Mouse (Mus musculus): ENCODE measurements around the gene Iqub. TPM values are rescaled to one million over a fixed set of nuclear protein-coding genes. Genes with fewer than 3 reads are reported as not detected.
A peak's percentile ranks its signal among the peaks of the same experiment; 100 is the strongest.

The Iqub gene
- total and polyA plus RNA-seq, 3 experiments = 0.08 to 0.52 (median 0.47) TPM

DNA sequence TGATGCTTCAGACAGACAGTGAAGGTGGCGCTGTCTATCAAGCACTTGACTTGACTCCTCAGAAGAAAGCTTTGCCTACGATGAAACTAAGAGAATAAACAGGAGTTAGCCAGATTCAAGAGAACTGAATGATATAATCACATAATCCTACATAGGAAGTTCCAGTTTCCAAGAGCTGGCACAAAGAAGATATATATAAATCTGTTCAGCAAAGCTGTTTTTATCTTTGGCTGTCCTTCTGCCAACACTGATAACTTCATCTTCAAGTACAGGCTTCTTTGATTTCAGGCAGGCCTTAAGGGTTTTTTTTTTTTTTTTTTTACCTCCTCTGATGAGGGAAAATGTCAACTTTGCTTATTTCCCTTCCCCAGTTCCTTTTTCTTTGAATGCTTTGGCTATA, 44.7 kb downstream of the Iqub start:
- H3K36me3 ChIP-seq (ENCODE audit: control insufficient read depth, insufficient read depth, low read length) = no peaks in the 10 kb centered on the region
- intact Hi-C loops (cut with DNase I) = no loop called here
- H3K4me3 ChIP-seq = no peak overlapping the region
- no peaks in the 10 kb centered on the region for H3K4me1 ChIP-seq (ENCODE audit: control insufficient read depth, insufficient read depth, low read length)
- no peak for DNase-seq
- H3K9ac ChIP-seq (ENCODE audit: low read depth, low read length) = no peak overlapping the region
- no peaks in the 10 kb centered on the region for H3K27me3 ChIP-seq (ENCODE audit: control insufficient read depth, insufficient read depth, low read length)
- WGBS = 80% methylated on average over 2 of the region's 2 CpGs
- no peak for TF ChIP-seq POLR2A (IDR thresholded peaks at IDR 0.05; ENCODE audit: insufficient read depth, low read depth, low read length)
- no peak for TF ChIP-seq CTCF (IDR thresholded peaks at IDR 0.05)
- TF ChIP-seq EP300 (IDR thresholded peaks at IDR 0.05; ENCODE audit: insufficient read depth, low read depth, low read length) = no peak
- H3K27ac ChIP-seq = no peak overlapping the region
- no peaks in the 10 kb centered on the region for H3K79me2 ChIP-seq (replicated peaks; ENCODE audit: control insufficient read depth, insufficient read depth, low read length)

DNA sequence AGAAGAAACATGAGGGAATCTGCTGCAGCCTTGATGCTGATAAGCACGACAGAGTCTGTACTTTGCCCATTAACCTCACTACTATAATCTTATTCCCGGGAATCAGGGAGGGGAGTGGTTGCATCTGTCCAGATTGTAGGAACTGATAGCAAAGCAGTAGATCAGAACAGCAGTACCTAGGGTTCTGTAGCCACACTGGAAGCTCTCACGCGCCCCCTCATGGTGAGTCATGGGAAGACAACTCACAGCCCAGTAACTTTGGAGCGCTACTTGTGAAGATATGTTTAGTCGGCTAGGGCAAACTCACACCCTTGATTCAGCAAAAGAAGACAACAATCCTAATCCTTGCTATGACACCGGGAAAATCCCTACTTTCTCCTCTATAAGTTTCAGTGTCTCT, 58.8 kb downstream of the Iqub start:
- WGBS = 41% methylated on average over 7 of the region's 7 CpGs
- DNase-seq = peak; percentile 3 to 30
- TF ChIP-seq EP300 (IDR thresholded peaks at IDR 0.05; ENCODE audit: insufficient read depth, low read depth, low read length) (no peak), CTCF (IDR thresholded peaks at IDR 0.05) (peak; percentile 72)
- no peak overlapping the region for H3K27ac ChIP-seq
- H3K4me3 ChIP-seq = no peak overlapping the region
- no peak overlapping the region for H3K9ac ChIP-seq (ENCODE audit: low read depth, low read length)
- no peaks in the 10 kb centered on the region for H3K27me3 ChIP-seq (ENCODE audit: control insufficient read depth, insufficient read depth, low read length)
- no peaks in the 10 kb centered on the region for H3K79me2 ChIP-seq (replicated peaks; ENCODE audit: control insufficient read depth, insufficient read depth, low read length)
- intact Hi-C loops (cut with DNase I) = no loop called here
- no peaks in the 10 kb centered on the region for H3K36me3 ChIP-seq (ENCODE audit: control insufficient read depth, insufficient read depth, low read length)
- H3K4me1 ChIP-seq (ENCODE audit: control insufficient read depth, insufficient read depth, low read length) = no peaks in the 10 kb centered on the region

DNA sequence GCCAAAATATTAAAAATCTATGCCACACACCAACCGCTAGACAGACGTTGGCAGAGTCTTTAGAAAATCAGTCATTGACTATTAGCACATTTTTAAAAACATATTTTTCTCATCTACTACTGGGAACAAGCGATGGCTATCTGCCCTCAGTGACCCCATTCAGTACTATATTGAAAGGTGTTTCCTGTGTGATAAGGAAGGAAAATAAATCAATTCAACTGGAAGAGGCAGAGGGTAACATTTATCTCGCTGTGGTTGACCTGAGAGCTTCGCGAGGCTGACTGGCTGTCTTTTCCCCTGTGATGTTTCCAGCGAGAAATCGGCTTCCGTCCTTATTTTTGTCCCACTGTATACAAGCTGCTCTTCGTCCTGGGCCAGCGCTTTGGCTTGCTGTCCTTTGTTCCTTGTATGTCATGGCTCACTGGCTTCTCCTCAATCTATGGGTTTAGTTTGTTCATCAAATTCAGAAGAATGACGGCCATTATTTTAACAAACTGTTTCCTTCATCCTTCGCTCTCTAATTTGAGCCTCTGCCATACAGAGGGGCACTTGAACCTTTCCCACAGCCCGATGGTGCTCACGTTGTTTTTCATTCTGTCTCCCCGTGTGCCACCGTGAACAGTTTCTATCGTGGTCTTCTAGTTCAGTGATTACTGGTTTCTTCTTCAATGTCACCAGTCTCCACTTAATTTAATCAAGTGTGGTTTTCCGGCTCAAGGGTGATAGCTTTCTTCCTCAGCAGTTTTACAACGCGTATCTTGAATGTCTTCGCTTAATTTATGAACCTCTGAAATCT, 63.6 kb downstream of the Iqub start:
- no peak for DNase-seq
- Histone ChIP-seq H3K27ac (no peak overlapping the region), H3K27me3 (ENCODE audit: control insufficient read depth, insufficient read depth, low read length) (no peaks in the 10 kb centered on the region), H3K9ac (ENCODE audit: low read depth, low read length) (no peak overlapping the region), H3K79me2 (replicated peaks; ENCODE audit: control insufficient read depth, insufficient read depth, low read length) (no peaks in the 10 kb centered on the region), H3K36me3 (ENCODE audit: control insufficient read depth, insufficient read depth, low read length) (no peaks in the 10 kb centered on the region), H3K4me1 (ENCODE audit: control insufficient read depth, insufficient read depth, low read length) (no peaks in the 10 kb centered on the region), H3K4me3 (no peak overlapping the region)
- 50% methylated on average over 22 of the region's 22 CpGs for WGBS
- TF ChIP-seq CTCF (IDR thresholded peaks at IDR 0.05) = no peak
- no peak for TF ChIP-seq POLR2A (IDR thresholded peaks at IDR 0.05; ENCODE audit: insufficient read depth, low read depth, low read length)
- TF ChIP-seq EP300 (IDR thresholded peaks at IDR 0.05; ENCODE audit: insufficient read depth, low read depth, low read length) = no peak
- intact Hi-C loops (cut with DNase I) = no loop called here

GRCm38 (mm10) chr6:24450241-24450640, 64.6 kb downstream of the Iqub start:
- Histone ChIP-seq H3K4me1 (ENCODE audit: control insufficient read depth, insufficient read depth, low read length) (no peaks in the 10 kb centered on the region), H3K9ac (ENCODE audit: low read depth, low read length) (no peak overlapping the region), H3K27me3 (ENCODE audit: control insufficient read depth, insufficient read depth, low read length) (no peaks in the 10 kb centered on the region), H3K36me3 (ENCODE audit: control insufficient read depth, insufficient read depth, low read length) (no peaks in the 10 kb centered on the region), H3K79me2 (replicated peaks; ENCODE audit: control insufficient read depth, insufficient read depth, low read length) (no peaks in the 10 kb centered on the region), H3K4me3 (no peak overlapping the region), H3K27ac (no peak overlapping the region)
- WGBS = 93% methylated on average over 6 of the region's 6 CpGs
- TF ChIP-seq CTCF (IDR thresholded peaks at IDR 0.05) (no peak), EP300 (IDR thresholded peaks at IDR 0.05; ENCODE audit: insufficient read depth, low read depth, low read length) (no peak)
- no peak for DNase-seq
- intact Hi-C loops (cut with DNase I) = no loop called here

DNA sequence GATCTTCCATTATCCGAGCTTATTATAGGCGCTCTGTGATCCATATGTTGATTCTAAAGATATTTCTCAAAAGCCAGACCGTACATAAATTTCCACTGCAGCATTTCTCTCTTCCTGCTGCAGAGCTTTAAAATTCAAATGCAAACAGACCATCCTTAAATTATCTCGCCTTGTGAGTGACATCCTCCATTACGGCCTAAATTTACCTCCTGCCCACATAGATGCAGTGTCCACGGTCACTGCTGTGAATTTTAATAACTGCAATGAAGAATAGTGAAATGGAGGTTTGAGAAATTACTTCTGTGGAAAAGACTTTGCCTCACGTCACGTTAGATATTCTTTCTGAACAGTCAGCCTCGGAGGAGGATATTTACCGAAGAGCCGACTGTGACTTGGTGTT, 98.8 kb downstream of the Iqub start:
- TF ChIP-seq EP300 (IDR thresholded peaks at IDR 0.05; ENCODE audit: insufficient read depth, low read depth, low read length) (no peak), POLR2A (IDR thresholded peaks at IDR 0.05; ENCODE audit: insufficient read depth, low read depth, low read length) (no peak), CTCF (IDR thresholded peaks at IDR 0.05) (no peak)
- WGBS = 82% methylated on average over 11 of the region's 11 CpGs
- Histone ChIP-seq H3K36me3 (ENCODE audit: control insufficient read depth, insufficient read depth, low read length) (no peaks in the 10 kb centered on the region), H3K27ac (no peak overlapping the region), H3K79me2 (replicated peaks; ENCODE audit: control insufficient read depth, insufficient read depth, low read length) (no peaks in the 10 kb centered on the region), H3K27me3 (ENCODE audit: control insufficient read depth, insufficient read depth, low read length) (no peaks in the 10 kb centered on the region), H3K4me3 (no peak overlapping the region), H3K9ac (ENCODE audit: low read depth, low read length) (no peak overlapping the region), H3K4me1 (ENCODE audit: control insufficient read depth, insufficient read depth, low read length) (no peaks in the 10 kb centered on the region)
- intact Hi-C loops (cut with DNase I) = no loop called here
- DNase-seq = no peak

DNA sequence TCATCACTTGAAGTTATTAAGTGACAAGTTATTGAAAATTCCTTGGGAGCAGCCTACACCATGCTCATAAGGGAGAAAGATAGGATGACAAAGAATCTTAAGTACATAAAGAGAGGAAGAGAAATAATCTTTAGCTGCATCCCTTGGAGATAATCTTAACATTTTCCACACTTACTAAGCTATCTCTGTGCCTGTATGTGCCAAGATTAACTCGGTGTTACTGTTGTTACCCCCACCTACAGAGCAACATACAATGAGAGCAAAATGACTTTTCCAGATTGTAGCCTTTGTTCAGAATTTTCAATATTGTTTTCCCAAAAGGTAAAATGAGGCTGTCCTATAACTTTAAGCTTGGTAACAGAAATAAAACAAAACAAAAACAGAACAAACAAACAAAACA, 99.4 kb downstream of the Iqub start:
- intact Hi-C loops (cut with DNase I) = no loop called here
- Histone ChIP-seq H3K4me3 (no peak overlapping the region), H3K9ac (ENCODE audit: low read depth, low read length) (no peak overlapping the region), H3K79me2 (replicated peaks; ENCODE audit: control insufficient read depth, insufficient read depth, low read length) (no peaks in the 10 kb centered on the region), H3K27me3 (ENCODE audit: control insufficient read depth, insufficient read depth, low read length) (no peaks in the 10 kb centered on the region), H3K4me1 (ENCODE audit: control insufficient read depth, insufficient read depth, low read length) (no peaks in the 10 kb centered on the region), H3K36me3 (ENCODE audit: control insufficient read depth, insufficient read depth, low read length) (no peaks in the 10 kb centered on the region), H3K27ac (no peak overlapping the region)
- TF ChIP-seq CTCF (IDR thresholded peaks at IDR 0.05) (no peak), EP300 (IDR thresholded peaks at IDR 0.05; ENCODE audit: insufficient read depth, low read depth, low read length) (no peak), POLR2A (IDR thresholded peaks at IDR 0.05; ENCODE audit: insufficient read depth, low read depth, low read length) (no peak)
- WGBS = 29% methylated on average over 1 of the region's 1 CpGs
- no peak for DNase-seq

Data from heart, adult 2 months (tissue).